Mouse (Mus musculus): ENCODE data around the gene Vmn2r40. TPM values are rescaled to one million over a fixed set of nuclear protein-coding genes. Genes with fewer than 3 reads are reported as not detected.
"Not testable (repeated sequence)": the region's sequence is repeated elsewhere in the genome, so short reads cannot be mapped to it uniquely, and the experiment has no call there.

Gene Vmn2r40
- polyA plus RNA-seq (2012; rRNA removed) = not detected in 2 replicates

DNA sequence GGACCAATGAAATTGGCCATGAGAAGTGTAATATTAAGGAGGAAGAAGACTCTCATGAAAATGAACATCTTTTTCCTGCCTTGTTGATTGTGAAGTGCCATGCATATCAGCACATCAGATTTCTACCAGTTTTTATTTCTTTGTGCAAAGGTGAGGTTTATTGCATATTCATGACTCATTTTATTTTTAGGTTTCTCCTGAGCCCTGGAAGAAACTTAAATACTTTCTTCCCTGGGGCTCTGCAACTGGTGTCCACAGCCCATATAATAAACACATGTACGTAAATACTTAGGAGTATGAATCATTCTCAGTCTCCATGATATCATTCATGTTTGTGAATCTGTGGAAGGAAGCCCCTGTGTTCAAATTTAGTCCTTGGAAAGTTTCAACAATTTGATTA is at the start of gene Vmn2r40:
Gene Vmn2r40, minus strand, starts transcription at position 101 of the 400 bp plus-strand sequence.
- no CpG with 5 or more reads among the region's 1 CpGs for WGBS
- H3K27me3 ChIP-seq (ENCODE audit: control insufficient read depth, insufficient read depth, low read length); DNase-seq (ENCODE audit: low read depth in 1 of 2, low spot score in 2 of 2); H3K4me1 ChIP-seq (ENCODE audit: control insufficient read depth, insufficient read depth, insufficient read length); H3K4me3 ChIP-seq (ENCODE audit: extremely low read depth, insufficient read depth, insufficient read length); H3K36me3 ChIP-seq (ENCODE audit: control insufficient read depth, insufficient read depth, low read length); H3K27ac ChIP-seq (ENCODE audit: insufficient read depth, low read length): not testable (repeated sequence)

Other genes starting within 250 kb of the Vmn2r40 start
- gene Vmn2r39, start 99.4 kb upstream of the Vmn2r40 start, polyA plus RNA-seq (2012; rRNA removed) = not detected in 2 replicates
- gene Vmn2r38, start 166.4 kb upstream of the Vmn2r40 start, polyA plus RNA-seq (2012; rRNA removed) = not detected in 2 replicates

All from spleen, adult 2 months (tissue).